Mouse (Mus musculus) heart, embryonic 14.5 days (tissue): ENCODE data around the gene Zfp954. TPM values are rescaled to one million over a fixed set of nuclear protein-coding genes. Genes with fewer than 3 reads are reported as not detected.

Experiments used
- ATAC-seq: fragments of 200-750 bp; cut with Nextera tagmentation; 2 replicates; pipeline ENCODE4 v1.8.0; 2017; ENCODE audit warnings: low read depth, moderate TSS enrichment; ENCODE audit not compliant: insufficient number of reproducible peaks, insufficient read depth, low FRiP score
- H3K27ac ChIP-seq, 2 experiments: fragments of 200-500 bp in 1 of 2; fragments of 300-500 bp in 1 of 2; sonication (generic) in 1 of 2; replicated peaks in 1 of 2; 2 replicates each; pipeline ENCODE4 v1.5.1; 2012 to 2014; ENCODE audit warnings: low read depth in 2 of 2, low read length in 2 of 2, control low read depth in 1 of 2, mild to moderate bottlenecking in 1 of 2, mixed read lengths in 1 of 2; ENCODE audit not compliant: control insufficient read depth in 1 of 2, insufficient read depth in 1 of 2
- H3K27me3 ChIP-seq: fragments of 300-500 bp; sonication (generic); 2 replicates; pipeline ENCODE4 v1.6.1; 2014; ENCODE audit warnings: mild to moderate bottlenecking, low read length, control low read depth; ENCODE audit not compliant: control insufficient read depth, insufficient read depth
- H3K36me3 ChIP-seq: fragments of 300-500 bp; sonication (generic); 2 replicates; pipeline ENCODE4 v1.6.1; 2014; ENCODE audit warnings: mild to moderate bottlenecking, control low read depth, low read length, mixed read lengths; ENCODE audit not compliant: control insufficient read depth, insufficient read depth
- H3K4me1 ChIP-seq, 2 experiments: fragments of 200-500 bp in 1 of 2; fragments of 300-500 bp in 1 of 2; sonication (generic) in 1 of 2; 2 replicates each; pipeline ENCODE4 v1.6.1; 2012 to 2014; ENCODE audit warnings: low read length in 2 of 2, control low read depth in 1 of 2, mixed read lengths in 1 of 2; ENCODE audit not compliant: control insufficient read depth in 2 of 2, insufficient read depth in 2 of 2
- H3K4me2 ChIP-seq: fragments of 300-500 bp; sonication (generic); 2 replicates; pipeline ENCODE4 v1.6.1; 2014; ENCODE audit warnings: mild to moderate bottlenecking, low read length
- H3K4me3 ChIP-seq, 2 experiments: fragments of 200-500 bp in 1 of 2; fragments of 300-500 bp in 1 of 2; sonication (generic) in 1 of 2; 2 replicates each; pipeline ENCODE4 v1.5.1; 2012 to 2014; ENCODE audit warnings: low read length in 2 of 2, mild to moderate bottlenecking in 2 of 2, control low read depth in 1 of 2, low read depth in 1 of 2, moderate library complexity in 1 of 2; ENCODE audit not compliant: control insufficient read depth in 1 of 2, insufficient read depth in 1 of 2
- H3K9ac ChIP-seq: fragments of 300-500 bp; sonication (generic); 2 replicates; pipeline ENCODE4 v1.6.1; 2014; ENCODE audit warnings: mild to moderate bottlenecking, low read length
- H3K9me3 ChIP-seq: fragments of 300-500 bp; sonication (generic); 2 replicates; pipeline ENCODE4 v1.6.1; 2016; ENCODE audit warnings: low read length, control low read depth; ENCODE audit not compliant: control insufficient read depth
- WGBS: fragments of 180-500 bp; shearing (Covaris S2); extraction: QIAGEN DNeasy Blood & Tissue Kit; methylation state at CpG from one replicate; pipeline ENCODE4 v1.1.7; 2014; 5-methylcytosine and 5-hydroxymethylcytosine counted together
- polyA plus RNA-seq: library from polyadenylated mRNA; unstranded; fragments of >200 nt; fragmentation: Nextera tagmentation; extraction: Ambion mirVana; gene quantifications from 2 replicates; pipeline ENCODE4 v1.2.1, GENCODE M21; 2014

The Zfp954 gene
- polyA plus RNA-seq, 1 experiment from 2014 or later = 9.2 TPM

DNA sequence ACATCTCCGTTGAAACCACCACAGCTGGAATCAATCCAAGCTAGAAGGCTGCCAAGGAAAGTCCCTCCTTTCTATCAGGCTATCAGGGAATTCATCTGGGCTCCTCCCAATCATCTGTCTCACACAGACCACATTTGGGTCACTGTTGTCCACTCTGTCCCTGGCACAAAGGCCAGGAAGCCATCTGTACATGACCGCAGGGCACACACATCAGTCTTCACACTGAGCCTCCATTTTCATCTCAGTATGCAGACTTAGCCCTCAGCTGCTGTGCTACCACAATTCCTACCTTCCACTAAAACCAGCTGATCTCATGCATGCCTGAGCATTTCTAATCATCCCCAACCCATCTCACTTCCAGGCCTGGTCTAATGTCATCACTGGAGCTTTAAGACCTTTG is 2.8 kb downstream of the Zfp954 start:
- Histone ChIP-seq H3K27me3 (no peaks in the 10 kb centered on the region), H3K9ac (no peak overlapping the region), H3K9me3 (no peaks in the 10 kb centered on the region), H3K4me3 (no peak overlapping the region), H3K27ac (no peak overlapping the region), H3K4me1 (peaks cover 0 to 8% of the 10 kb centered on the region in 2 experiments; a peak in 2 of 4 replicates), H3K36me3 (peaks cover 50% of the 10 kb centered on the region), H3K4me2 (no peak overlapping the region)
- ATAC-seq = no peak
- WGBS = 85% methylated on average over 2 of the region's 2 CpGs

DNA sequence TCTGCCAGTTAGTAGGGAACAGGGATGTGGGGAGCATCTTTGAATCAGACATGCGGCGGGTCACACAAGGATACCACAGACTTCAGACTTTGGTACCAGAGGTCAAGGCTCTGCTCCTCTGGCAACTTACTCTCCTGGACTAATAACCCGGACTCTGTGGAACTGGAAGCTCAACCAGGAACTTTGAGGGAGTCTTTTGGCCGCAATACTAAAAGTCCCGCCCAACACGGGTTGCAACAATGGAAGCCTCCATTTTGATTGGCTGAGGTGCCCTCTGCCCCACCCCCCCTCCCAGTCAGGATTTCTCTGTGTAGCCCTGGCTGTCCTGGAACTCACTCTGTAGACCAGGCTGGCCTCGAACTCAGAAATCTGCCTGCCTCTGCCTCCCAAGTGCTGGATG is 12.8 kb downstream of the Zfp954 start:
- Histone ChIP-seq H3K36me3 (peaks cover 3% of the 10 kb centered on the region), H3K9ac (no peak overlapping the region), H3K27me3 (no peaks in the 10 kb centered on the region), H3K4me1 (no peaks in the 10 kb centered on the region), H3K4me2 (no peak overlapping the region), H3K4me3 (no peak overlapping the region), H3K9me3 (no peaks in the 10 kb centered on the region), H3K27ac (no peak overlapping the region)
- no peak for ATAC-seq
- 89% methylated on average over 7 of the region's 7 CpGs for WGBS

Other genes with a start within 250 kb of the Zfp954 start
- not detected in 2 replicates for gene Aurkc, start 126.2 kb downstream of the Zfp954 start, polyA plus RNA-seq
- 0.98 and 1.3 TPM in 2 replicates for gene Zfp773, start 15.3 kb upstream of the Zfp954 start, polyA plus RNA-seq
- 1.2 and 1.6 TPM in 2 replicates for gene Zfp418, start 49.8 kb upstream of the Zfp954 start, polyA plus RNA-seq
- 3.9 and 5.3 TPM in 2 replicates for gene Zfp772, start 88.5 kb upstream of the Zfp954 start, polyA plus RNA-seq
- gene Vmn2r29, start 125.8 kb upstream of the Zfp954 start, polyA plus RNA-seq = 0.14 TPM in 1 of 2 replicates, not detected in the other
- gene Gm45844, start 156.8 kb upstream of the Zfp954 start, polyA plus RNA-seq = 1.9 and 2.3 TPM in 2 replicates
- 46.2 and 50.1 TPM in 2 replicates for gene Clcn4, start 179.4 kb upstream of the Zfp954 start, polyA plus RNA-seq
- not detected in 2 replicates for gene Vmn2r30, start 216.1 kb upstream of the Zfp954 start, polyA plus RNA-seq